Mouse (Mus musculus) midbrain, embryonic 12.5 days (tissue): ENCODE results near the gene Slain2. TPM values are rescaled to one million over a fixed set of nuclear protein-coding genes. Genes with fewer than 3 reads are reported as not detected.
"Not testable (repeated sequence)": the region's sequence is repeated elsewhere in the genome, so short reads cannot be mapped to it uniquely, and the experiment has no call there.

Source experiments
- ATAC-seq: fragments of 200-750 bp; cut with Nextera tagmentation; 2 replicates; pipeline ENCODE4 v1.8.0; 2017; ENCODE audit warnings: low read depth, moderate TSS enrichment, moderate library complexity; ENCODE audit not compliant: low FRiP score
- H3K27ac ChIP-seq: fragments of 300-500 bp; sonication (generic); replicated peaks from 2 replicates; pipeline ENCODE4 v1.5.1; 2016; ENCODE audit warnings: mild to moderate bottlenecking
- H3K27me3 ChIP-seq: fragments of 300-500 bp; sonication (generic); 2 replicates; pipeline ENCODE4 v1.6.1; 2016; ENCODE audit warnings: mild to moderate bottlenecking
- H3K36me3 ChIP-seq: fragments of 300-500 bp; sonication (generic); 2 replicates; pipeline ENCODE4 v1.6.1; 2016
- H3K4me1 ChIP-seq: fragments of 300-500 bp; sonication (generic); 2 replicates; pipeline ENCODE4 v1.6.1; 2016
- H3K4me2 ChIP-seq: fragments of 300-500 bp; sonication (generic); replicated peaks from 2 replicates; pipeline ENCODE4 v1.6.1; 2016; ENCODE audit warnings: mild to moderate bottlenecking, moderate library complexity
- H3K4me3 ChIP-seq: fragments of 300-500 bp; sonication (generic); 2 replicates; pipeline ENCODE4 v1.5.1; 2016; ENCODE audit warnings: mild to moderate bottlenecking
- H3K9ac ChIP-seq: fragments of 300-500 bp; sonication (generic); replicated peaks from 2 replicates; pipeline ENCODE4 v1.6.1; 2016; ENCODE audit warnings: mild to moderate bottlenecking, moderate library complexity
- H3K9me3 ChIP-seq: fragments of 300-500 bp; sonication (generic); 2 replicates; pipeline ENCODE4 v1.6.1; 2016; ENCODE audit warnings: mild to moderate bottlenecking
- WGBS: fragments of 180-500 bp; shearing (Covaris S2); methylation state at CpG from one replicate; pipeline ENCODE4 v1.1.7; 2016; 5-methylcytosine and 5-hydroxymethylcytosine counted together
- polyA plus RNA-seq: library from polyadenylated mRNA; unstranded; fragments of >200 nt; fragmentation: Nextera tagmentation; extraction: Ambion mirVana; gene quantifications from 2 replicates; pipeline ENCODE4 v1.2.1, GENCODE M21; 2016

Slain2 gene
- polyA plus RNA-seq, 1 experiment from 2014 or later = 27.0 TPM

- no peak overlapping the region for H3K27ac ChIP-seq
- no peaks in the 10 kb centered on the region for H3K27me3 ChIP-seq
- H3K4me1 ChIP-seq = no peaks in the 10 kb centered on the region
- no peak overlapping the region for H3K4me2 ChIP-seq
- ATAC-seq = no peak
- no peaks in the 10 kb centered on the region for H3K9me3 ChIP-seq
- no peak overlapping the region for H3K9ac ChIP-seq
- no peak overlapping the region for H3K4me3 ChIP-seq
- H3K36me3 ChIP-seq = no peaks in the 10 kb centered on the region
Observed at GRCm38 (mm10) chr5:72927074-72927473, 13.0 kb downstream of the Slain2 start.

GRCm38 (mm10) chr5:72933026-72933675 is 19.0 kb downstream of the Slain2 start:
- 94% methylated on average over 17 of the region's 17 CpGs for WGBS
- no peaks in the 10 kb centered on the region for H3K4me1 ChIP-seq
- H3K36me3 ChIP-seq = peaks cover 8% of the 10 kb centered on the region; the same call in 1 of the 2 replicates
- no peaks in the 10 kb centered on the region for H3K27me3 ChIP-seq
- ATAC-seq = no peak
- H3K9ac ChIP-seq = no peak overlapping the region
- no peak overlapping the region for H3K4me2 ChIP-seq
- 0 out of 2 replicates have a peak, but pooled peaks cover 7% of the 10 kb centered on the region for H3K9me3 ChIP-seq
- H3K4me3 ChIP-seq = no peak overlapping the region
- H3K27ac ChIP-seq = no peak overlapping the region

GRCm38 (mm10) chr5:72938421-72938820 is 24.3 kb downstream of the Slain2 start:
- not testable (repeated sequence) for ATAC-seq

GRCm38 (mm10) chr5:72939311-72939710 is 25.2 kb downstream of the Slain2 start:
- Histone ChIP-seq H3K27me3 (no peaks in the 10 kb centered on the region), H3K9ac (no peak overlapping the region), H3K4me2 (no peak overlapping the region), H3K36me3 (peaks cover 10% of the 10 kb centered on the region), H3K4me1 (no peaks in the 10 kb centered on the region), H3K4me3 (no peak overlapping the region), H3K9me3 (no peaks in the 10 kb centered on the region), H3K27ac (no peak overlapping the region)
- no peak for ATAC-seq
- WGBS = 98% methylated on average over 2 of the region's 2 CpGs

More at GRCm38 (mm10) chr5:72938421-72938820, 24.3 kb downstream of the Slain2 start:
- H3K4me2 ChIP-seq, H3K4me1 ChIP-seq, H3K9ac ChIP-seq, H3K27ac ChIP-seq, H3K4me3 ChIP-seq, H3K9me3 ChIP-seq, H3K27me3 ChIP-seq: not testable (repeated sequence)
- peaks cover 10% of the 10 kb centered on the region; the same call in 1 of the 2 replicates for H3K36me3 ChIP-seq
- 92% methylated on average over 3 of the region's 3 CpGs for WGBS

- Histone ChIP-seq H3K4me1 (no peaks in the 10 kb centered on the region), H3K9me3 (no peaks in the 10 kb centered on the region), H3K36me3 (peaks cover 12% of the 10 kb centered on the region), H3K4me3 (no peak overlapping the region), H3K9ac (no peak overlapping the region), H3K4me2 (no peak overlapping the region), H3K27ac (no peak overlapping the region), H3K27me3 (no peaks in the 10 kb centered on the region)
- no peak for ATAC-seq
- WGBS = 97% methylated on average over 5 of the region's 5 CpGs
Observed at GRCm38 (mm10) chr5:72940906-72941432, 26.9 kb downstream of the Slain2 start.

GRCm38 (mm10) chr5:72948136-72948535 is 34.0 kb downstream of the Slain2 start:
- H3K36me3 ChIP-seq = peaks cover 27% of the 10 kb centered on the region
- no peaks in the 10 kb centered on the region for H3K27me3 ChIP-seq
- no peaks in the 10 kb centered on the region for H3K9me3 ChIP-seq
- no peak overlapping the region for H3K4me3 ChIP-seq
- no peak overlapping the region for H3K9ac ChIP-seq
- ATAC-seq = no peak
- no peak overlapping the region for H3K4me2 ChIP-seq
- H3K27ac ChIP-seq = no peak overlapping the region
- no peaks in the 10 kb centered on the region for H3K4me1 ChIP-seq
- WGBS = 87% methylated on average over 1 of the region's 1 CpGs

- 90% methylated on average over 2 of the region's 2 CpGs for WGBS
Observed at GRCm38 (mm10) chr5:72950252-72950651, 36.1 kb downstream of the Slain2 start.

GRCm38 (mm10) chr5:72953996-72954604 is 40.0 kb downstream of the Slain2 start:
- no peaks in the 10 kb centered on the region for H3K4me1 ChIP-seq

More at GRCm38 (mm10) chr5:72950252-72950651, 36.1 kb downstream of the Slain2 start:
- Histone ChIP-seq H3K9me3 (no peaks in the 10 kb centered on the region), H3K4me2 (no peak overlapping the region), H3K4me3 (no peak overlapping the region), H3K27ac (no peak overlapping the region), H3K9ac (no peak overlapping the region), H3K36me3 (peaks cover 22% of the 10 kb centered on the region), H3K27me3 (no peaks in the 10 kb centered on the region), H3K4me1 (no peaks in the 10 kb centered on the region)
- ATAC-seq = no peak

GRCm38 (mm10) chr5:72957281-72957680 is 43.2 kb downstream of the Slain2 start:
- WGBS = 92% methylated on average over 17 of the region's 17 CpGs
- H3K4me2 ChIP-seq = no peak overlapping the region
- no peak overlapping the region for H3K4me3 ChIP-seq
- H3K9me3 ChIP-seq = no peaks in the 10 kb centered on the region
- ATAC-seq = no peak
- H3K27me3 ChIP-seq = no peaks in the 10 kb centered on the region
- H3K9ac ChIP-seq = no peak overlapping the region
- no peaks in the 10 kb centered on the region for H3K4me1 ChIP-seq
- no peak overlapping the region for H3K27ac ChIP-seq
- peaks cover 8% of the 10 kb centered on the region for H3K36me3 ChIP-seq

More at GRCm38 (mm10) chr5:72953996-72954604, 40.0 kb downstream of the Slain2 start:
- no peak overlapping the region for H3K27ac ChIP-seq
- H3K4me3 ChIP-seq = no peak overlapping the region
- ATAC-seq = no peak
- no peak overlapping the region for H3K4me2 ChIP-seq
- H3K36me3 ChIP-seq = peaks cover 19% of the 10 kb centered on the region
- no peaks in the 10 kb centered on the region for H3K27me3 ChIP-seq
- H3K9ac ChIP-seq = no peak overlapping the region
- no peaks in the 10 kb centered on the region for H3K9me3 ChIP-seq
- 88% methylated on average over 3 of the region's 3 CpGs for WGBS

- H3K9ac ChIP-seq = no peak overlapping the region
- no peaks in the 10 kb centered on the region for H3K27me3 ChIP-seq
- no peak for ATAC-seq
- H3K9me3 ChIP-seq = no peaks in the 10 kb centered on the region
- WGBS = 78% methylated on average over 6 of the region's 6 CpGs
- no peak overlapping the region for H3K4me3 ChIP-seq
- peaks cover 17% of the 10 kb centered on the region for H3K36me3 ChIP-seq
- H3K27ac ChIP-seq = no peak overlapping the region
- no peak overlapping the region for H3K4me2 ChIP-seq
- no peaks in the 10 kb centered on the region for H3K4me1 ChIP-seq
Observed at GRCm38 (mm10) chr5:72960096-72960495, 46.0 kb downstream of the Slain2 start.

- H3K36me3 ChIP-seq = peaks cover 30% of the 10 kb centered on the region
- H3K9ac ChIP-seq = no peak overlapping the region
- H3K4me2 ChIP-seq = no peak overlapping the region
- 92% methylated on average over 3 of the region's 3 CpGs for WGBS
- no peak for ATAC-seq
- H3K27me3 ChIP-seq = no peaks in the 10 kb centered on the region
- H3K27ac ChIP-seq = no peak overlapping the region
- no peaks in the 10 kb centered on the region for H3K9me3 ChIP-seq
- no peaks in the 10 kb centered on the region for H3K4me1 ChIP-seq
- no peak overlapping the region for H3K4me3 ChIP-seq
Observed at GRCm38 (mm10) chr5:72965706-72966105, 51.6 kb downstream of the Slain2 start.

- H3K4me3 ChIP-seq = no peak overlapping the region
- no peaks in the 10 kb centered on the region for H3K9me3 ChIP-seq
- H3K9ac ChIP-seq = no peak overlapping the region
- 0 out of 2 replicates have a peak, but pooled peaks cover 3% of the 10 kb centered on the region for H3K4me1 ChIP-seq
- H3K4me2 ChIP-seq = no peak overlapping the region
- peaks cover 41% of the 10 kb centered on the region for H3K36me3 ChIP-seq
- H3K27ac ChIP-seq = 0 out of 2 replicates have a peak overlapping the region, but pooled peaks have one; percentile 40
- ATAC-seq = no peak
- 56% methylated on average over 4 of the region's 4 CpGs for WGBS
- no peaks in the 10 kb centered on the region for H3K27me3 ChIP-seq
Observed at GRCm38 (mm10) chr5:72972435-72972834, 58.3 kb downstream of the Slain2 start.
